Mouse (Mus musculus) hindbrain, embryonic 11.5 days (tissue): ENCODE results near the gene Hoxd12. TPM values are rescaled to one million over a fixed set of nuclear protein-coding genes. Genes with fewer than 3 reads are reported as not detected.

Experiments used
- ATAC-seq: fragments of 200-750 bp; cut with Nextera tagmentation; 2 replicates; pipeline ENCODE4 v1.8.0; 2017; ENCODE audit warnings: mild to moderate bottlenecking, moderate TSS enrichment, moderate library complexity; ENCODE audit not compliant: low FRiP score
- DNase-seq: peaks from one replicate; pipeline ENCODE4 v3.0.0-alpha.2; 2015; ENCODE audit warnings: low spot score
- H3K27ac ChIP-seq: fragments of 300-500 bp; sonication (generic); 2 replicates; pipeline ENCODE4 v1.5.1; 2014; ENCODE audit warnings: mild to moderate bottlenecking, low read depth, low read length
- H3K27me3 ChIP-seq: fragments of 300-500 bp; sonication (generic); 2 replicates; pipeline ENCODE4 v1.6.1; 2014; ENCODE audit warnings: mild to moderate bottlenecking, low read length, moderate library complexity, mixed read lengths; ENCODE audit not compliant: control insufficient read depth, insufficient read depth
- H3K36me3 ChIP-seq: fragments of 300-500 bp; sonication (generic); 2 replicates; pipeline ENCODE4 v1.6.1; 2014; ENCODE audit warnings: mild to moderate bottlenecking, low read length, moderate library complexity, mixed read lengths; ENCODE audit not compliant: control insufficient read depth, insufficient read depth
- H3K4me1 ChIP-seq: fragments of 300-500 bp; sonication (generic); replicated peaks from 2 replicates; pipeline ENCODE4 v1.6.1; 2014; ENCODE audit warnings: low read length, mixed read lengths; ENCODE audit not compliant: control insufficient read depth, insufficient read depth
- H3K4me2 ChIP-seq: fragments of 300-500 bp; sonication (generic); replicated peaks from 2 replicates; pipeline ENCODE4 v1.6.1; 2014; ENCODE audit warnings: mild to moderate bottlenecking, low read depth, low read length
- H3K4me3 ChIP-seq: fragments of 300-500 bp; sonication (generic); 2 replicates; pipeline ENCODE4 v1.5.1; 2014; ENCODE audit warnings: low read depth, low read length
- H3K9ac ChIP-seq: fragments of 300-500 bp; sonication (generic); 2 replicates; pipeline ENCODE4 v1.6.1; 2014; ENCODE audit warnings: low read depth, low read length
- H3K9me3 ChIP-seq: fragments of 300-500 bp; sonication (generic); 2 replicates; pipeline ENCODE4 v1.6.1; 2016; ENCODE audit warnings: low read length; ENCODE audit not compliant: control insufficient read depth
- WGBS: fragments of 180-500 bp; shearing (Covaris S2); extraction: QIAGEN DNeasy Blood & Tissue Kit; methylation state at CpG from one replicate; pipeline ENCODE4 v1.1.7; 2014; 5-methylcytosine and 5-hydroxymethylcytosine counted together
- polyA plus RNA-seq: library from polyadenylated mRNA; unstranded; fragments of >200 nt; fragmentation: Nextera tagmentation; extraction: Ambion mirVana; gene quantifications from 2 replicates; pipeline ENCODE4 v1.2.1, GENCODE M21; 2014

Hoxd12 gene
- polyA plus RNA-seq, 1 experiment from 2014 or later: not detected

DNA sequence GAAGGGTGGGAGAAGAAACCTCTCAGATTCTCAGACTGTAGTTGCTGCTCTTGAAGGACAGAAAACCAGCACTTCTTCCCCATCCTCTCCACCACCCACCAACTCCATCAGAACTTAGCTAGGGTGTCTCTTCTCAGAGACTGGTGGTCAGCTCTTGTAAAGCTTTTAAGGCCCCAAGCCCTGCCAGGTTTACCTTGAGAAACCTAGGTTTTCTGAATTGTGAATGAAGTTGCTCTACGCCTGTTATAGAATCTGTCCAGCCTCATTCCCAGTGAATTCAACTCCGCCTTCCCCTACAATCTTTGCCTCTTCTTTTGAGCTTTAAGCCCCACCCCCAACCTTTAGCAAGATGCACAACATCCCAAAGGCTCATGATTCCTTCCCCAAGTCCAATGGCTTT, 2.3 kb downstream of the Hoxd12 start:
- WGBS: 6% methylated on average over 2 of the region's 2 CpGs
- peaks cover 99% of the 10 kb centered on the region for H3K27me3 ChIP-seq
- DNase-seq: no peak
- H3K9ac ChIP-seq: no peak overlapping the region
- H3K27ac ChIP-seq: no peak overlapping the region
- 0 out of 2 replicates have a peak, but pooled peaks cover 2% of the 10 kb centered on the region for H3K4me1 ChIP-seq
- no peaks in the 10 kb centered on the region for H3K36me3 ChIP-seq
- no peaks in the 10 kb centered on the region for H3K9me3 ChIP-seq
- no peak overlapping the region for H3K4me2 ChIP-seq
- H3K4me3 ChIP-seq: no peak overlapping the region
- ATAC-seq: no peak

DNA sequence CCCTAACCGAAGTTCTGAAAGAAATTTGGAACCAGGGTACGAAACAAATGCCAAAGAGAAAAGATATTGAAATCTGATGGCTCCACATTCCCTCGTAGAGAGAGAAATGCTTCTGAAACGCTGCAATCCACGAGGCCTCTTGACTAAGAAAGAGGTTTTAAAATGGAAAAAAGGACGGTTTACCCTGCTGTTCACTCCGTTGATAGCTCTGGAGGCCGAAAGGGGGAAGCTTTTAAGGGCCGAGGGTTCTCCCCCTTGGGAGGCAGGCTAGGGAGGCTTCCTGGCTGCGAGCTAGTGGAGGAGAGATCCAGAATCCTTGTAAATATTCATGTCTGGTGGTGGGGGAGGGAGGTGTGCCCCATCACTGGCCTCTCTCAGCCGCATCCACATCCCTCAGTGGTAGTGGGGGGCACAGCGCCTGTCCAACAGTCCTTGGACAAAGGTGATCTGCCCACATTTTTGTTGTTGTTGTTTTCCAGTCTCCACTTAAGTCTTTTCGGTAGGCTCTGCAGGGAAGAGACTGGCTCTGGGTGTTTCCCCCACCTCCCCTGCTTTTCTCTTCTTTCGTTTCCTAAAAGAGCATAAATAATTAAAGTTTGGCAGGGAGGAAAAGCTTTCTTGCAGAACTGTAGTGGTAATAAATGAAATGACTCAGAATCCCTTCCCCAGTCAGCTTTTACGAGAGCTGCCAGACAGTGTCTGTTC, 4.2 kb downstream of the Hoxd12 start, which contains the start of gene Hoxd11:
TSS of gene Hoxd11 (plus strand) at position 667 of the 705 bp plus-strand sequence.
- Histone ChIP-seq H3K27ac (no peak within 1 kb of the TSS), H3K4me3 (no peak within 1 kb of the TSS), H3K27me3 (peaks cover 99% of the 10 kb centered on the region), H3K36me3 (no peaks in the 10 kb centered on the region), H3K4me2 (no peak within 1 kb of the TSS), H3K4me1 (peaks cover 8% of the 10 kb centered on the region), H3K9ac (no peak within 1 kb of the TSS), H3K9me3 (no peaks in the 10 kb centered on the region)
- ATAC-seq (no peak), DNase-seq (no peak)
- WGBS: 1% methylated on average over 15 of the region's 15 CpGs

DNA sequence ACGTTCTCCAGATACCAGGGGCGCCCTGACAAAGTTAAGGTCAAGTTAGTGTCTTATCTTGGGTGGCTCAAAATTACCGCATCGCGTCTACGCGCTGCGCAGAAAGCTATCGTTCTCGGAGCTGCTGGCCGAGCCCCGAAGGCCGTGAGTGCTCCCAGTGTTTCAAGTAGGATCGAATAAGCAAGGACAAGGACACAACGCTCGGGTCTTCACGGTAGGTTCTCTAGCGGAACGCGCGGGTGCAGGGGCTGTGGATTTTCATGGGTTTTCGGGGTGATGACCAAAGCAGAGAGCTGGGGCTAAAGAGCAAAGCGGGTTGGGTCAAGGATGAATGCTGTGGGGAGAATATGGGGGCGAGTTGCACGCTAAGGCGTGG, 4.8 kb downstream of the Hoxd12 start:
- Histone ChIP-seq H3K9ac (no peak overlapping the region), H3K9me3 (no peaks in the 10 kb centered on the region), H3K4me3 (no peak overlapping the region), H3K27me3 (peaks cover 99% of the 10 kb centered on the region), H3K4me1 (peaks cover 8% of the 10 kb centered on the region), H3K4me2 (no peak overlapping the region), H3K36me3 (no peaks in the 10 kb centered on the region), H3K27ac (no peak overlapping the region)
- DNase-seq (peak; percentile 65), ATAC-seq (no peak)
- WGBS: under 1% methylated on average over 26 of the region's 26 CpGs

DNA sequence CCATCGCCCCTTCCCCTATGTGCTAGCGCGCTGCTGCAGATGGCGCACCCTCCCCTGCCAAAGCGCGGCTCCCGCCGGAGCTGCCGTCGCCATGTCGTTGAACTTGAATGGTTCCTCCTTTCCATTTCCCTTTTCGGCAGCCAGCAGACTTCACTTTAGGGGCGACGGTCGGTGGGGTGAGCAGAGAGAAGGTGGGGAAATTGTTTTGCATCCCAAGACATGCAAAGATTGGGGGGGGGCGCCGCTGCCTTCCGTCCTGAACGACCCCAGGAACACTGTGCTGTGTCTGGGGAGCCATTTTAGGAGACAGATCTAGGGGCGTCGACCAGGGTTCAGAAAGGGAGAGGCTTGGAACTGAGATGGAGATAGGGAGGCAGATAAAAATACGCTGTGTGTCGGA, 5.2 kb downstream of the Hoxd12 start:
- WGBS: 0% methylated on average over 23 of the region's 23 CpGs
- H3K27ac ChIP-seq: no peak overlapping the region
- no peaks in the 10 kb centered on the region for H3K36me3 ChIP-seq
- peaks cover 8% of the 10 kb centered on the region for H3K4me1 ChIP-seq
- no peak overlapping the region for H3K4me2 ChIP-seq
- ATAC-seq (no peak), DNase-seq (no peak)
- no peaks in the 10 kb centered on the region for H3K9me3 ChIP-seq
- H3K4me3 ChIP-seq: no peak overlapping the region
- H3K9ac ChIP-seq: no peak overlapping the region
- peaks cover 99% of the 10 kb centered on the region for H3K27me3 ChIP-seq

DNA sequence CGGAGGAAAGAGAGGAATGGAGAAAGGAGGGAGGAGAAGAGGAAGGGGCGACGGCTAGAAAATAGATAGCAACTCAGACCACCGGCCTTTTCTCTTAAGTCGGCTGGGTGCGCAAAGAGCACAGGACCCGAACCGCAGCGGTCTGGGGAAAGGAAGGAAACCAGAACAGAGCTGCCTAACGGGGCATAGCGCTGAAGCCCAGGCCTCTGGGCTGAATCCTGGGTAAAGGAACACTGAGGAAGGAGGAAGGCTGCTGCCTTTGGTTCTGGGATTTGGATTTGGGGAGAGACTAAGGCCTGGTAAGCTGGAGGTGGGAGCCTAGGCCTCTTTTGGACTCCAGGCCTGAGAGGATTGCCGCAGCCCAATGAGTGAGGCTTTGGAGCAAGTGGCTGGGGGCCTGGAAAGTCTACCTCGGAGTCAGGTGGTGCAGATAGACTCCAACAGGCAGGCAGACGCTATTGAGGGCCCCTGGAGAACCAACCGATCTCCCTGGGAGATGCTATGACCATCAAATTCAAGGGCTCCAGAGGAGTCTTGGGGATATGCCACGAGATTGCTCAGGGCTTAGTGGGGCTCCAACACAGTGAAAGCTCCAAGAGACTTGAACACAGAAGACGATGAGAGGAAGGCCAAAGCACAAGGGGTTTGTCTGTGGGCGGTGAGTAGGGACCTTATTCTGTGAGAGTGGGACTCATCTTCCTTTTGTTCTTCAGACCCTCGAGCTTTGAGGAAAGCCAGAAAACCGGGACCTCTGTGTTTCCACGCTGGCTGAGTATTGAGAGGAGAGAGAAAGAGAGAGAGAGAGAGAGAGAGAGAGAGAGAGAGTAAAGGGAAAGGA, 6.0 kb downstream of the Hoxd12 start:
- H3K4me1 ChIP-seq: peaks cover 8% of the 10 kb centered on the region
- H3K36me3 ChIP-seq: no peaks in the 10 kb centered on the region
- H3K27ac ChIP-seq: no peak overlapping the region
- no peaks in the 10 kb centered on the region for H3K9me3 ChIP-seq
- DNase-seq (peak; percentile 59), ATAC-seq (no peak)
- no peak overlapping the region for H3K4me2 ChIP-seq
- 2% methylated on average over 21 of the region's 21 CpGs for whole genome bisulfite sequencing
- H3K27me3 ChIP-seq: peaks cover 98% of the 10 kb centered on the region
- no peak overlapping the region for H3K9ac ChIP-seq
- no peak overlapping the region for H3K4me3 ChIP-seq

DNA sequence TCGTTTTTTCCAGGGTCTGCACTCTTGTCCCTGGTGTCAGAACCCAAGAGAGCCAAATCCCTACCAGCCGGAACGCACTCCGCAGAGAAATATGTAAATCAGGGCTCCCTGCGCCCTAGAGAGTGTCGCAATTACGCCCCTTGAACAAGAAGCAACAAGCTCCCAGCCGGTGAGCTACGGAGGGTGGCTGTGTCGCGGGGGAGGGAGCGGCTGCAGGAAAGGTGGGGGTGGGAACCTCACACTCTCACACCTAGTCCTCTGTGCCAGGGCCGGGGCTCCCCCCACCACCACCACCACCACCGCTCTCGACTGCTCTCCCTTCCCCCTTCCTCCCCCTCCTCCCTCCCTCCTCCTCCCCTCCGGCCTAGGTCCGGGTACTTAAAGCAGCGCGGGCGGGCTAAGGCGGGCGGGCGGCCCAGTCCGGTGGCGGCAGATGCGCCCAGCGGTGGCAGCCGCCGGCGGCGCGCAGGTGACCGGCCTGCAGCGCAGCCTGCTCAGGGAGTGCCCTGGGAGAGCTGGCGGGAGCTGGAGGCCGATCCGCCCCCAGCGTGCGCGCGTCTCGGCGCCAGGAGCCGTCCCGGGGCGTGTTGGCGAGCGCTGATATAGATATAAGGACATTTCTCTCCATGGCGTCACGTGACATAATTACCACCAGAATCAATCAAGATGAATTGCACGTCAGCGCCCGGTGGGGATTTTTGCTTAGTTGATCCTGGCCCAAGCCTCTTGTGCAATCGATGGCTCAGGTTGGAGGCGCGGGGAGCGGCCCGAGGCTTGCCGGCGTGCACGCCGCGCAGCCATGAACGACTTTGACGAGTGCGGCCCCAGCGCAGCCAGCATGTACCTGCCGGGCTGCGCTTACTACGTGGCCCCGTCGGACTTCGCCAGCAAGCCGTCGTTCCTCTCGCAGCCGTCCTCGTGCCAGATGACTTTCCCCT, 7.0 kb downstream of the Hoxd12 start:
- DNase-seq (no peak), ATAC-seq (0 out of 2 replicates have a peak, but pooled peaks have one; percentile 33)
- Histone ChIP-seq H3K27ac (no peak overlapping the region), H3K27me3 (peaks cover 94% of the 10 kb centered on the region), H3K9me3 (no peaks in the 10 kb centered on the region), H3K4me2 (peak overlapping the region; percentile 25), H3K9ac (no peak overlapping the region), H3K4me3 (peak overlapping the region; percentile 10; the same call in 1 of the 2 replicates), H3K4me1 (peaks cover 8% of the 10 kb centered on the region), H3K36me3 (no peaks in the 10 kb centered on the region)
- under 1% methylated on average over 74 of the region's 78 CpGs for WGBS

DNA sequence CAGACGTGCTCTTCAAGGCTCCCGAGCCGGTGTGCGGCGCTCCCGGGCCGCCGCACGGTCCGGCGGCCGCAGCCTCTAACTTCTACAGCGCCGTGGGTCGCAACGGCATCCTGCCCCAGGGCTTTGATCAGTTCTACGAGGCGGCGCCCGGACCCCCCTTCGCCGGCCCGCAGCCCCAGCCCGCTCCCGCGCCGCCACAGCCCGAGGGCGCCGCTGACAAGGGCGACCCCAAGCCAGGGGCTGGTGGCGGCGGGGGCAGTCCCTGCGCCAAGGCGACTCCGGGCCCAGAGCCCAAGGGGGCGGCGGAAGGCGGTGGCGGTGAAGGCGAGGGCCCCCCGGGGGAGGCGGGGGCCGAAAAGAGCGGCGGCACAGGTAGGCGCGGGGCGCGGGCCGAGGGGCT, 8.0 kb downstream of the Hoxd12 start:
- Histone ChIP-seq H3K4me2 (no peak overlapping the region; the same call in 1 of the 2 replicates), H3K36me3 (no peaks in the 10 kb centered on the region), H3K9ac (no peak overlapping the region), H3K4me3 (peak overlapping the region; percentile 8; the same call in 1 of the 2 replicates), H3K27ac (no peak overlapping the region), H3K27me3 (peaks cover 94% of the 10 kb centered on the region), H3K9me3 (no peaks in the 10 kb centered on the region), H3K4me1 (peaks cover 8% of the 10 kb centered on the region)
- WGBS: 1% methylated on average over 24 of the region's 51 CpGs
- DNase-seq (no peak), ATAC-seq (no peak)

DNA sequence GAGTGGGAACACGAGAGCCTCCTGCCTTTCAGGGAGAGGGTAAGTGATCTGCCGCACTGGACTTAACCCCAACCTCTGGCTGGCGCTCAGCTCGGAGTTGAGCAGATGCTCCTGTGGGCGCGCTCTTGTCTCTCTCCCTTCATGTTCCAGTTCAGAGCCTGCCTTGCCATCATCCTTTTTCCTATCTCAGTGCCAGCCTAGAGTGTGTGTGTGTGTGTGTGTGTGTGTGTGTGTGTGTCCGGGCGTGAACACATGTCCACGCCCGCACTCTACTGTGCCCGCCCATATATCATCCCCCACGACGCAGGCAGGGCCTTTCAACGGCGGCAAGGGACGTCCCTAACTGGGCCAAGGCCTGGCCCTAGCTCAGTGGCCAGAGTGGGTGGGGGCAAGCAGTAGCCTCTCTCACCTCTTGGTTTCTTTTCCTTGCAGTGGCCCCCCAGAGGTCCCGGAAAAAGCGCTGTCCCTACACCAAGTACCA, 8.7 kb downstream of the Hoxd12 start:
- peaks cover 91% of the 10 kb centered on the region for H3K27me3 ChIP-seq
- H3K4me2 ChIP-seq: no peak overlapping the region
- peaks cover 8% of the 10 kb centered on the region for H3K4me1 ChIP-seq
- H3K9me3 ChIP-seq: no peaks in the 10 kb centered on the region
- ATAC-seq (no peak), DNase-seq (no peak)
- WGBS: under 1% methylated on average over 18 of the region's 18 CpGs
- no peak overlapping the region for H3K4me3 ChIP-seq
- H3K36me3 ChIP-seq: no peaks in the 10 kb centered on the region
- H3K9ac ChIP-seq: no peak overlapping the region
- no peak overlapping the region for H3K27ac ChIP-seq
